Mouse (Mus musculus): ENCODE measurements around the gene Elmo3. TPM values are rescaled to one million over a fixed set of nuclear protein-coding genes. Genes with fewer than 3 reads are reported as not detected.
"Not testable (repeated sequence)": the region's sequence is repeated elsewhere in the genome, so short reads cannot be mapped to it uniquely, and the experiment has no call there.

The Elmo3 gene
- polyA plus RNA-seq, 1 experiment from 2014 or later: 2.1 TPM

DNA sequence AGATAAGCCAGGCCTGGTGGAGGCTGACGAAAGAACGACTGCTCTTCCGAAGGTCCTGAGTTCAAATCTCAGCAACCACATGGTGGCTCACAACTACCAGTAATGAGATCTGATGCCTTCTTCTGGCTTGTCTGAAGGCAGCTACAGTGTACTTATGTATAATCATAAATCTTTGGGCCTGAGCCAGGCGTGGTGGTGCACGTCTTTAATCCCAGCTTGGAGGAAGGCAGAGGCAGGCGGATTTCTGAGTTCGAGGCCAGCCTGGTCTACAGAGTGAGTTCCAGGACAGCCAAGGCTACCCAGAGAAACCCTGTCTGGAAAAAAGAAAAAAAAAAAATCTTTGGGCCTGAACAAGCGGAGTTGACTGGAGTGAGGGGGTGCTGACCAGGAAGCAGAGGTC, 14.0 kb upstream of the Elmo3 start:
- not testable (repeated sequence) for ATAC-seq (ENCODE audit: low read depth); H3K36me3 ChIP-seq; H3K27ac ChIP-seq; DNase-seq; H3K4me3 ChIP-seq (replicated peaks); H3K9me3 ChIP-seq (replicated peaks); H3K9ac ChIP-seq; H3K4me2 ChIP-seq
- Histone ChIP-seq H3K4me1 (replicated peaks) (peaks cover 38% of the 10 kb centered on the region), H3K27me3 (peaks cover 28% of the 10 kb centered on the region)
- 73% methylated on average over 8 of the region's 8 CpGs for WGBS (ENCODE audit: insufficient replicate concordance)

DNA sequence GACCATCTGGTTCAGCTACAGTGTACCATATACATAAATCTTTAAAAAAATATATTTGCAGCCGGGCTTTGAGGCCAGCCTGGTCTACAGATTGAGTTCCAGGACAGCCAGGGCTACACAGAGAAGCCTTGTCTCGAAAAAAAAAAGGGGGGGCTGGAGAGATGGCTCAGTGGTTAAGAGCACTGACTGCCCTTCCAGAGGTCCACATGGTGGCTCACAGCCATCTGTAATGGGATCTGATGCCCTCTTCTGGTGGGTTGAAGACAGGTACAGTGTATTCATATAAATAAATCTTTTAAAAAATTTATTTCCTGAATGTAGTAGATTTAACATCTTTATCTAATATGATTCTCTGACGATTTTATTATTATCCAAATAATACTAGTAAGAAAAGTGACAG, 13.6 kb upstream of the Elmo3 start:
- not testable (repeated sequence) for H3K4me3 ChIP-seq (replicated peaks); H3K9ac ChIP-seq; DNase-seq; H3K9me3 ChIP-seq (replicated peaks); H3K36me3 ChIP-seq; ATAC-seq (ENCODE audit: low read depth); H3K4me2 ChIP-seq; H3K27ac ChIP-seq
- H3K27me3 ChIP-seq: peaks cover 23% of the 10 kb centered on the region
- WGBS (ENCODE audit: insufficient replicate concordance): 38% methylated on average over 3 of the region's 3 CpGs
- peaks cover 43% of the 10 kb centered on the region for H3K4me1 ChIP-seq (replicated peaks)

GRCm38 (mm10) chr8:105292471-105292870, 12.9 kb upstream of the Elmo3 start:
- H3K4me3 ChIP-seq (replicated peaks): no peak overlapping the region
- H3K4me2 ChIP-seq: no peak overlapping the region
- ATAC-seq (ENCODE audit: low read depth): no peak
- no peaks in the 10 kb centered on the region for H3K9me3 ChIP-seq (replicated peaks)
- no peak overlapping the region for H3K27ac ChIP-seq
- no peak for DNase-seq
- H3K36me3 ChIP-seq: no peaks in the 10 kb centered on the region
- peaks cover 47% of the 10 kb centered on the region for H3K4me1 ChIP-seq (replicated peaks)
- H3K9ac ChIP-seq: no peak overlapping the region
- WGBS (ENCODE audit: insufficient replicate concordance): 74% methylated on average over 7 of the region's 7 CpGs
- peaks cover 23% of the 10 kb centered on the region for H3K27me3 ChIP-seq

DNA sequence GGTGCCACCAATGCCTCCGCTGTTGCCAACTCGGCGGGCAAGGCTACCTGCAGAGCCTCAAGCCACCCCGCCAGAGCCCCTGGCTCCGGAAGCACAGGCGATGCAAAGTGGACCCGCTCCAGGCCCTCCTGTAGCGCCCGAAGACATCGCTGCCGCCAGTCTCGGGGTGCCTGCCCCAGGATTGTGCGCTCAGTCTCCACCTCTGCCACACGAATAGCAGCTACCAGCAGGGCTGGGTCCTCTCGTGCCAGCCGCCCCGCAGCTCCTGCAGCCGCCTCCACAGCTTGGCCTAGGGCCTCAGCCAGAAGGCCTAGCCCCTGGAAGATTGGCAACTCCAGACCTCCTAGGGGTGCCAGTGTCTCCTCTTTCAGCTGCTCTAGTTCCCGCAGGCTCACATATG, 12.0 kb upstream of the Elmo3 start:
- Histone ChIP-seq H3K4me3 (replicated peaks) (no peak overlapping the region), H3K9ac (no peak overlapping the region), H3K9me3 (replicated peaks) (no peaks in the 10 kb centered on the region), H3K36me3 (peaks cover under 1% of the 10 kb centered on the region), H3K27me3 (peaks cover 20% of the 10 kb centered on the region), H3K4me1 (replicated peaks) (peaks cover 46% of the 10 kb centered on the region), H3K4me2 (no peak overlapping the region), H3K27ac (no peak overlapping the region)
- 78% methylated on average over 19 of the region's 19 CpGs for WGBS (ENCODE audit: insufficient replicate concordance)
- DNase-seq: no peak
- ATAC-seq (ENCODE audit: low read depth): no peak

DNA sequence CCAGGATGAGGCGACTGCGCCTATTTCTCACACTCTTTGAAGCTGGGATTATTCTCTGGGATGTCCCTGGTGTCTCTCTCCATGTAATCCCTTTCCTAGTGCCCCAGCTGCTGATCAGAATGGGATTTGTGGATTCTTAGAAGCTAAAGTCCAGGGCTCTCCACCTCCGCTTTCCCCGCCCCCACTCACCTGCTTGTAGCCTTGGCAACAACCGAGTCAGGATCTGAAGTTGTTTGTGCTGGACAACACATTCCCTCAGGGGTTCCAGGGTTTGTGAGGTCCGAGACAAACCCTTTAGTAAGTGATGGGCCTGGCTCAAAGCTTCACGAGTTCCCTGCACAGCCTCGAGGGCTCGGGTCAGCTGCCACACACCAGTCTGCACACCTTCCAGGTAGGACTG, 10.6 kb upstream of the Elmo3 start:
- H3K36me3 ChIP-seq: peaks cover 12% of the 10 kb centered on the region
- no peak overlapping the region for H3K27ac ChIP-seq
- H3K27me3 ChIP-seq: peaks cover 14% of the 10 kb centered on the region
- H3K9ac ChIP-seq: no peak overlapping the region
- WGBS (ENCODE audit: insufficient replicate concordance): 71% methylated on average over 9 of the region's 9 CpGs
- H3K4me1 ChIP-seq (replicated peaks): peaks cover 44% of the 10 kb centered on the region
- ATAC-seq (ENCODE audit: low read depth): no peak
- peak overlapping the region; percentile 33; the same call in 1 of the 2 replicates for H3K4me3 ChIP-seq (replicated peaks)
- no peak for DNase-seq
- peak overlapping the region; percentile 95 for H3K4me2 ChIP-seq
- H3K9me3 ChIP-seq (replicated peaks): no peaks in the 10 kb centered on the region

GRCm38 (mm10) chr8:105295256-105295655, 10.1 kb upstream of the Elmo3 start:
- H3K27ac ChIP-seq: 0 out of 2 replicates have a peak overlapping the region, but pooled peaks have one; percentile 97

GRCm38 (mm10) chr8:105295895-105296573, 9.4 kb upstream of the Elmo3 start, which contains the start of gene Exoc3l:
Gene Exoc3l, minus strand, starts transcription at chr8:105296101.
- Histone ChIP-seq H3K9me3 (replicated peaks) (no peaks in the 10 kb centered on the region), H3K36me3 (peaks cover 25% of the 10 kb centered on the region), H3K4me3 (replicated peaks) (peak within 1 kb of the TSS; percentile 99), H3K27ac (peak within 1 kb of the TSS; percentile 97), H3K4me2 (peak within 1 kb of the TSS; percentile 95), H3K27me3 (peaks cover 2% of the 10 kb centered on the region; the same call in 1 of the 2 replicates), H3K9ac (peak within 1 kb of the TSS; percentile 99), H3K4me1 (replicated peaks) (peaks cover 45% of the 10 kb centered on the region)
- ATAC-seq (ENCODE audit: low read depth): no peak
- DNase-seq: no peak
- 32% methylated on average over 11 of the region's 11 CpGs for WGBS (ENCODE audit: insufficient replicate concordance)

More at GRCm38 (mm10) chr8:105295256-105295655, 10.1 kb upstream of the Elmo3 start:
- 55% methylated on average over 11 of the region's 11 CpGs for WGBS (ENCODE audit: insufficient replicate concordance)
- Histone ChIP-seq H3K9me3 (replicated peaks) (no peaks in the 10 kb centered on the region), H3K9ac (no peak overlapping the region), H3K4me2 (peak overlapping the region; percentile 95), H3K4me1 (replicated peaks) (peaks cover 44% of the 10 kb centered on the region), H3K27me3 (peaks cover 9% of the 10 kb centered on the region), H3K4me3 (replicated peaks) (peak overlapping the region; percentile 33; the same call in 1 of the 2 replicates), H3K36me3 (peaks cover 17% of the 10 kb centered on the region)
- ATAC-seq (ENCODE audit: low read depth) (no peak), DNase-seq (no peak)

DNA sequence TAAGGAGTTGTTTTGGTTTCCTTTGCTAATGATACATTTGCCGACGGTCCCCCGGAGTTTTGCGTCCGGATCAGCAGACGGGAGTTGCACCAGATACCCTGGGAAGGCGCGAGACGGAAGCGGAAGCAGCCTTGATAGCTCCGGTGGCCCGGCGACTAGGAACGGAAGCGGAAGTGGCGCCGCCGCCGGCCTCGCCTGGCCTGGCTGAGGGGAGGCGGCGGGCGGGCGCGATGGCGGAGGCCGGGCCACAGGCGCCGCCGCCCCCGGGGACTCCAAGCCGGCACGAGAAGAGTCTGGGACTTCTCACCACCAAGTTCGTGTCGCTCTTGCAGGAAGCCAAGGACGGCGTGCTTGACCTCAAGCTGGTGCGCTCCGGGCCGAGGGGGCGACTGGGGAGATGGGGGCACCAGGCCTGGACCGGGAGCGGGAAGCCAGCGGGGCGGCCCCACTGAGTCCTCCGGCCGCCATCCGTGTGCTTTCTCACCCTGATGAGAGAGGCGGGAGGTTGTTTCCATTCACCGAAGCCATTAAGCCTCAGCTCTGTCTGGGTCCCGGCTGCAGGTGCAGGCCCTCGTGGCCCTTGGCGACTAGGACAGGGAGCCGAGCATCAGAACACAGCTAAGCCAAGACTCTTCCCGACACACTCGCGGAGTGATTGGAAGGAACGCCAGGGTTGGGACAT, 7.7 kb upstream of the Elmo3 start, which contains the start of gene E2f4:
E2f4 (plus strand) TSS at position 153 of the 682 bp plus-strand sequence.
- H3K4me3 ChIP-seq (replicated peaks): peak within 1 kb of the TSS; percentile 99
- WGBS (ENCODE audit: insufficient replicate concordance): under 1% methylated on average over 58 of the region's 58 CpGs
- no peaks in the 10 kb centered on the region for H3K9me3 ChIP-seq (replicated peaks)
- peak within 1 kb of the TSS; percentile 95 for H3K4me2 ChIP-seq
- ATAC-seq (ENCODE audit: low read depth): peak; percentile 70
- H3K27ac ChIP-seq: peak within 1 kb of the TSS; percentile 97
- peaks cover 2% of the 10 kb centered on the region; the same call in 1 of the 2 replicates for H3K27me3 ChIP-seq
- H3K36me3 ChIP-seq: peaks cover 41% of the 10 kb centered on the region
- peak within 1 kb of the TSS; percentile 99 for H3K9ac ChIP-seq
- DNase-seq: peak; percentile 86
- H3K4me1 ChIP-seq (replicated peaks): peaks cover 62% of the 10 kb centered on the region

GRCm38 (mm10) chr8:105298351-105299252, 6.8 kb upstream of the Elmo3 start:
- H3K4me2 ChIP-seq: peak overlapping the region; percentile 95
- ATAC-seq (ENCODE audit: low read depth) (peak; percentile 15; the same call in 1 of the 2 replicates), DNase-seq (no peak)
- peak overlapping the region; percentile 99 for H3K4me3 ChIP-seq (replicated peaks)
- peak overlapping the region; percentile 99 for H3K9ac ChIP-seq
- peaks cover 50% of the 10 kb centered on the region for H3K36me3 ChIP-seq
- H3K4me1 ChIP-seq (replicated peaks): peaks cover 71% of the 10 kb centered on the region
- peak overlapping the region; percentile 97 for H3K27ac ChIP-seq
- WGBS (ENCODE audit: insufficient replicate concordance): 26% methylated on average over 18 of the region's 18 CpGs
- no peaks in the 10 kb centered on the region for H3K9me3 ChIP-seq (replicated peaks)
- H3K27me3 ChIP-seq: no peaks in the 10 kb centered on the region; the same call in 1 of the 2 replicates

DNA sequence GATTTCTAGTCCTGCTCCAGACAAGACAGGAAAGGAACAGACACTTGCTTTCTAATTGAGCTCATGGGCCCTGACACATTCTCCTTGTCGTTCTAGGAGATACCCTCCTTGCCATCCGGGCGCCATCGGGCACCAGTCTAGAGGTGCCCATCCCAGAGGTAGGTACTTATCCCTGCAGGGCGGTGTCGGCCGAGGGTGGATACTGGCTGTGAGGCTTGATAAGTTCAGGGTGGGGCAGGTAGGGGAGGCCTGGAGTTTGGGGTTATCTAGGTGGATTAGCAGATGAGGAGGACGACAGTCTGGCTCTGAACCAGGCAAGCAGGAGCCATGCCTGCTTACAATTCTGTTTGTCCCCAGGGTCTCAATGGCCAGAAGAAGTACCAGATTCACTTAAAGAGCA, 5.4 kb upstream of the Elmo3 start:
- H3K4me2 ChIP-seq: peak overlapping the region; percentile 95
- DNase-seq: peak; percentile 90
- WGBS (ENCODE audit: insufficient replicate concordance): 24% methylated on average over 8 of the region's 8 CpGs

More for the DNA sequence above, 5.4 kb upstream of the Elmo3 start:
- Histone ChIP-seq H3K27ac (peak overlapping the region; percentile 97), H3K9ac (peak overlapping the region; percentile 99), H3K27me3 (no peaks in the 10 kb centered on the region; the same call in 1 of the 2 replicates), H3K9me3 (replicated peaks) (no peaks in the 10 kb centered on the region), H3K4me1 (replicated peaks) (peaks cover 85% of the 10 kb centered on the region), H3K36me3 (peaks cover 64% of the 10 kb centered on the region), H3K4me3 (replicated peaks) (peak overlapping the region; percentile 99)
- ATAC-seq (ENCODE audit: low read depth): peak; percentile 94
